Mouse (Mus musculus) limb, embryonic 14.5 days (tissue): ENCODE measurements around the gene Dhrs3. TPM values are rescaled to one million over a fixed set of nuclear protein-coding genes. Genes with fewer than 3 reads are reported as not detected.
A peak's percentile ranks its signal among the peaks of the same experiment; 100 is the strongest.

Experiments used
- ATAC-seq: fragments of 200-750 bp; cut with Nextera tagmentation; 2 replicates; pipeline ENCODE4 v1.8.0; 2017; ENCODE audit warnings: low read depth, moderate number of reproducible peaks, moderate TSS enrichment; ENCODE audit not compliant: low FRiP score
- DNase-seq: peaks from one replicate; pipeline ENCODE4 v3.0.0-alpha.2; 2015; ENCODE audit warnings: low spot score
- H3K27ac ChIP-seq: fragments of 300-500 bp; sonication (generic); replicated peaks from 2 replicates; pipeline ENCODE4 v1.5.1; 2014; ENCODE audit warnings: low read depth, mild to moderate bottlenecking, low read length, moderate library complexity, mixed read lengths
- H3K27me3 ChIP-seq: fragments of 300-500 bp; sonication (generic); 2 replicates; pipeline ENCODE4 v1.6.1; 2014; ENCODE audit warnings: low read length, mixed read lengths; ENCODE audit not compliant: control insufficient read depth, insufficient read depth
- H3K36me3 ChIP-seq: fragments of 300-500 bp; sonication (generic); 2 replicates; pipeline ENCODE4 v1.6.1; 2014; ENCODE audit warnings: mild to moderate bottlenecking, low read length, moderate library complexity, mixed read lengths; ENCODE audit not compliant: control insufficient read depth, insufficient read depth
- H3K4me1 ChIP-seq: fragments of 300-500 bp; sonication (generic); 2 replicates; pipeline ENCODE4 v1.6.1; 2014; ENCODE audit warnings: antibody characterized with exemption, low read length, mixed read lengths; ENCODE audit not compliant: control insufficient read depth, insufficient read depth
- H3K4me2 ChIP-seq: fragments of 300-500 bp; sonication (generic); replicated peaks from 2 replicates; pipeline ENCODE4 v1.6.1; 2014; ENCODE audit warnings: low read depth, mild to moderate bottlenecking, low read length, moderate library complexity; ENCODE audit not compliant: severe bottlenecking
- H3K4me3 ChIP-seq: fragments of 300-500 bp; sonication (generic); replicated peaks from 2 replicates; pipeline ENCODE4 v1.5.1; 2014; ENCODE audit warnings: low read length
- H3K9ac ChIP-seq: fragments of 300-500 bp; sonication (generic); 2 replicates; pipeline ENCODE4 v1.6.1; 2014; ENCODE audit warnings: mild to moderate bottlenecking, low read depth, low read length, moderate library complexity; ENCODE audit not compliant: severe bottlenecking
- H3K9me3 ChIP-seq: fragments of 300-500 bp; sonication (generic); 2 replicates; pipeline ENCODE4 v1.6.1; 2016; ENCODE audit warnings: low read length; ENCODE audit not compliant: control insufficient read depth
- POLR2A ChIP-seq: fragments of 200-500 bp; IDR thresholded peaks from 2 replicates; pipeline ENCODE4 v1.8.0; 2012; ENCODE audit warnings: inconsistent platforms, mild to moderate bottlenecking, moderate library complexity, borderline replicate concordance; ENCODE audit not compliant: insufficient read depth, insufficient read length; ENCODE audit errors: extremely low read depth
- WGBS: fragments of 180-500 bp; shearing (Covaris S2); extraction: QIAGEN DNeasy Blood & Tissue Kit; methylation state at CpG from one replicate; pipeline ENCODE4 v1.1.7; 2014; 5-methylcytosine and 5-hydroxymethylcytosine counted together
- polyA plus RNA-seq, 2 experiments: library from polyadenylated mRNA; depleted of rRNA in 1 of 2; stranded (reverse) in 1 of 2; unstranded in 1 of 2; fragments of >200 nt; fragmentation: Nextera tagmentation in 1 of 2; extraction: Ambion mirVana in 1 of 2; gene quantifications; 2 replicates each; pipeline versions ENCODE4 v1.2.1 to v1.2.3; 2012 to 2014

Dhrs3 gene
- polyA plus RNA-seq, 2 experiments = 69.7 to 121 TPM

DNA sequence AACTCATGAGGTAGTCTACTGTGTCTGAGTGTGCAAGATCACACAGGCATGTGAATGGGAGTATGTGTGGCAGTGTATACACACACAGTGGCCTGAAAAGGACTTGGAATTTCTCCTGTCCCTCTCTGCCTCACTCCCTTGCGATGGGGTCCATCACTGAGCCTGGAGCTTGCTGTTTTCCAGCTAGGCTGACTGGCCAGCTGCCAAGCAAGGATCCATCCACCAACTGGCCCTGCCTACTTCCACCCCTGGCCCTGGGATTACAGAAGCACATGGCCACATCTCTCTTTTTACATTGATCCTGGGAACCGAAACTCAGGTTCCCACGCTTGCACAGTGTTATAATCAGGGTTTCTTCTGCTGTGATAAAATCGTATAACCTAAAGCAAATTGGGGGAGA is 3.9 kb upstream of the Dhrs3 start:
- Histone ChIP-seq H3K9ac (no peak overlapping the region), H3K4me3 (no peak overlapping the region), H3K4me1 (peaks cover 53% of the 10 kb centered on the region), H3K9me3 (no peaks in the 10 kb centered on the region), H3K27me3 (no peaks in the 10 kb centered on the region), H3K36me3 (no peaks in the 10 kb centered on the region), H3K27ac (peak overlapping the region; percentile 71), H3K4me2 (no peak overlapping the region)
- ATAC-seq (no peak), DNase-seq (no peak)
- WGBS = 65% methylated on average over 4 of the region's 4 CpGs
- TF ChIP-seq POLR2A = no peak

DNA sequence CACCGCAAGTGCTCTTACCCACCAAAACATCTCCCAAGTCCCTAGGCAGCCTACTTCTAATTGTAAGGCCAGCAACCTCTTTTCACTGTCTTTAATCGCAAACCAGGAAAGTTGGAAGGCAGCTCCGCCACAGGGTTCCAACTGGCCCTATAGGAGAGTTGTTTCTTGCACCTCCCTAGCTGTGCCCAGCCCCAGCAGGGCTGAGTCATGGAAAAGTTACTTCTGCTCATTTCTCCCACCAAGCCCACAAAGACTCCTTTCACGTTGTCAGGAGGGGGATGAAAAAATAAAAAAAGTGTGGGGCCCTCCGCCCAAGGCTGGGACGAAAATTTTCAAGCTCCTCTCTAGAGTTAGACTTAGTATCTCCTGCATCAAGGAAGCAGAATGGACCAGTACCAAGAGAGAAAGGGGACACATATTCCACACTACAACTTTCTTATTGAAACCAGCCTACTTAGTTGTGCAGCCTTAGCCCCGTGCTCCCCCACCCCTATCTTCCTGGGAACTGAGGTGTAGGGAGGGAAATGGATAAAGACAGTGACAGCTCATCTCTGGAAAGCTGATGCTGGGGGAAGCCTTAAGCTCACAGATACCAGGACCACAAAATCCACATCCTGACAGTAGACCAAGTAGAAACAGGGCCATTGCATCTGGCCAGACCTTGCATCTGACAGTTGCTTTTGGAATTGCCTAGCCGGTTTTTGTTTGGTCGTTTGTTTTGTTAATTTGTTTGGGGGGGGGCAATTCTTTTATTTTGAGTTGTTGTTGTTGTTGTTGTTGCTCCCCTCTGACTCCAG is 2.9 kb upstream of the Dhrs3 start:
- TF ChIP-seq POLR2A = no peak
- peaks cover 48% of the 10 kb centered on the region for H3K4me1 ChIP-seq
- 67% methylated on average over 9 of the region's 9 CpGs for WGBS
- ATAC-seq (no peak), DNase-seq (peak; percentile 56)
- no peaks in the 10 kb centered on the region for H3K36me3 ChIP-seq
- no peak overlapping the region for H3K9ac ChIP-seq
- H3K27me3 ChIP-seq = no peaks in the 10 kb centered on the region
- H3K4me3 ChIP-seq = no peak overlapping the region
- H3K9me3 ChIP-seq = no peaks in the 10 kb centered on the region
- H3K4me2 ChIP-seq = 0 out of 2 replicates have a peak overlapping the region, but pooled peaks have one; percentile 15
- H3K27ac ChIP-seq = peak overlapping the region; percentile 71

DNA sequence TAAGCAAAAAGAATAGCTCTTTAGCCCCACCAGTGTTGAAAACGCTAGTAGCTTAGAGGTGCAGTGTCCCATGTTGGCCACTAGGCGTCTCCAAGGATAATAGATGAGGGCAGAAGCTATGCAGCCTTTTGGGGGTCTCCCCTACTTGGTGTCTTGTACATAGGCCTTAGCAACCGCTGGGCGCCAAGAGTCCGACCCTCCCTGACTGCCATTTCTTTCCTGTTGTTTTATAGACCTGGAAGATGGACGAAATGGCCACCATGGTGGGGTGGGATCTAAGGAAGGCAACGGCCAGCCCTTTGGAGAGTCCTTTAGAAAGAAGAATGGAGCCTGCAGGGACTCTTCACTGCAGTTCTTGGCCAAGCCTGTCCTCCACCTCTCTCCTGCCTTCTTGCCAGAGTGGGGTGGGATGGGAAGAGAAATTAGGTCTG is 1.9 kb upstream of the Dhrs3 start:
- no peak overlapping the region for H3K9ac ChIP-seq
- DNase-seq (peak; percentile 88), ATAC-seq (peak; percentile 17; the same call in 1 of the 2 replicates)
- H3K4me2 ChIP-seq = no peak overlapping the region; the same call in 1 of the 2 replicates
- WGBS = 11% methylated on average over 7 of the region's 7 CpGs
- TF ChIP-seq POLR2A = no peak
- H3K4me1 ChIP-seq = peaks cover 54% of the 10 kb centered on the region
- no peaks in the 10 kb centered on the region for H3K36me3 ChIP-seq
- H3K4me3 ChIP-seq = no peak overlapping the region
- no peaks in the 10 kb centered on the region for H3K27me3 ChIP-seq
- no peaks in the 10 kb centered on the region for H3K9me3 ChIP-seq
- peak overlapping the region; percentile 90 for H3K27ac ChIP-seq

DNA sequence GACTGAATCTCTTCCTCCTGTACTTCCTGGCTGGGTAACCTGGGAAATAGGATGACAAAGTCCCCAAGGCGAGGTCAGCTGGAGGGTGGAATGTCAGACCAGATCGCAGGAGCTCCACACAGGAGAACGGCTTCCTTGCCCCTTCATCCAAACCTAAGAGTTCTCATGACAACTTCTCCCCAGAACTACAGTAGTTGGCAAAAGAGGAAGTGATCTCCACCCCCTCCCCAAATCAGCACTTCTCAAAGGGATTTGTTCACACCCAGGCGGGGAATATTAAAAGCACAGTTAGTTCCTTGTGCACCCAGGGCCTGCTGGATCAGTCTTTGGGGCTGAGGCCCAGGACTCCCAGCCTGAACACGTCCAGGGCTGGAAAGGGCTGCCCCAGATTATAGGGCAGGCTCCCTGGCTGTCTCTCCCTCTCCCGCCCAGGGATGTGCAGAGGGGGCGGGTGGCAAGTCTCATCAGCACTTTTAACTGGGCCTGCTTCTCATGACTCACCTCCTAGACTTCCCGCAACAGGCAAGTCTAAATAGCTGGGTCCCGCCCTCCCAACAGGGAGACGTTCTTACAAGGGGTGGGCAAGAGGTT is 1.4 kb upstream of the Dhrs3 start:
- H3K9ac ChIP-seq = 0 out of 2 replicates have a peak overlapping the region, but pooled peaks have one; percentile 81
- H3K4me2 ChIP-seq = peak overlapping the region; percentile 86
- peak overlapping the region; percentile 67 for H3K4me3 ChIP-seq
- H3K27me3 ChIP-seq = no peaks in the 10 kb centered on the region
- ATAC-seq (no peak), DNase-seq (no peak)
- TF ChIP-seq POLR2A = no peak
- H3K36me3 ChIP-seq = no peaks in the 10 kb centered on the region
- H3K9me3 ChIP-seq = no peaks in the 10 kb centered on the region
- WGBS = 36% methylated on average over 10 of the region's 10 CpGs
- peak overlapping the region; percentile 90 for H3K27ac ChIP-seq
- H3K4me1 ChIP-seq = peaks cover 54% of the 10 kb centered on the region

DNA sequence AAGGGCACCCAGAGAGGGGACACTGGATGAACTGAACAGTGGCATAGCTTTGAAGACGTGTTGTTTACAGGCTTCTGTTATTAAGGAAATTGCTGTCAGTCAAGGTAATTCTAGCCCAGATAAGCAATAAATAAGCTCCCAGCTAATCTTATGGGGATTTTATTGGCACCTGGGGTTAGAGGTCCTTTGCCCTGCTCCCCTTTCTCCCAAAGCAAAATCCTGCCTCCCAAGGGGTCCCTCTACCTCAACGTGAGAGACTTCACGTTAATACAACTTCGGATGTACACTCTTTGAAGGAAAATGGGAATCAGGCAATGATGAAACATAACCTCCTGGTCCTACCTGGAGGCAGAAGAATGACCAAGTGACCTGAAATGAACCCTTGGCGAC is 889 bp upstream of the Dhrs3 start:
- Histone ChIP-seq H3K27me3 (no peaks in the 10 kb centered on the region), H3K27ac (peak overlapping the region; percentile 90), H3K9me3 (no peaks in the 10 kb centered on the region), H3K36me3 (no peaks in the 10 kb centered on the region), H3K4me1 (peaks cover 52% of the 10 kb centered on the region), H3K4me2 (peak overlapping the region; percentile 86), H3K4me3 (peak overlapping the region; percentile 67), H3K9ac (peak overlapping the region; percentile 81; the same call in 1 of the 2 replicates)
- DNase-seq = no peak
- no peak for TF ChIP-seq POLR2A
- ATAC-seq = no peak
- 5% methylated on average over 5 of the region's 5 CpGs for WGBS
